Mouse (Mus musculus): ENCODE measurements around the gene Ubap2. TPM values are rescaled to one million over a fixed set of nuclear protein-coding genes. Genes with fewer than 3 reads are reported as not detected.

Gene Ubap2
- polyA plus RNA-seq, 1 experiment from 2014 or later = 68.5 TPM

DNA sequence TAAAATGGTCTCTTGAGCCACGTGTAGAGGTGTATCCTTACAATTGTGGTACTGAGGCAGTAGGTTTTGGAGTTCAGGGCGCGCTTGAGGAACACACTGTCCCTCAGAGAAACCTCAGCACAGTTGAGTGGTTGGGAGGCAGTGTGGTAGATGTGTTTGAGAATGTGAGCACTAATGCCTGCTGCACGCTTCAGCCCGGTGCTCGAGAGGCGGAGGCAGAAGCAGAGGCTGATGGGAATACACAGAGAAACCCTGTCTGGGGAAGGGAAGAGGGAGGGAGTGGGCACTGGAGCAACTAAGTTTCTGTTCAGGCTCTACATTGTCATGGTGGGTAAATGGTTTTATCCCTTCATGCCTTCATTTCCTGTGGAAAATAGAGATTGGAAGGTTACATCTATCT is 123.8 kb downstream of the Ubap2 start:
- no peak for ATAC-seq (replicated peaks; ENCODE audit: low FRiP score)
- Histone ChIP-seq H3K27me3 (no peaks in the 10 kb centered on the region), H3K9me3 (replicated peaks) (no peaks in the 10 kb centered on the region), H3K4me1 (0 out of 2 replicates have a peak, but pooled peaks cover 4% of the 10 kb centered on the region), H3K4me2 (no peak overlapping the region), H3K36me3 (0 out of 2 replicates have a peak, but pooled peaks cover 11% of the 10 kb centered on the region), H3K9ac (no peak overlapping the region), H3K27ac (no peak overlapping the region), H3K4me3 (replicated peaks) (no peak overlapping the region)
- 95% methylated on average over 7 of the region's 7 CpGs for WGBS

DNA sequence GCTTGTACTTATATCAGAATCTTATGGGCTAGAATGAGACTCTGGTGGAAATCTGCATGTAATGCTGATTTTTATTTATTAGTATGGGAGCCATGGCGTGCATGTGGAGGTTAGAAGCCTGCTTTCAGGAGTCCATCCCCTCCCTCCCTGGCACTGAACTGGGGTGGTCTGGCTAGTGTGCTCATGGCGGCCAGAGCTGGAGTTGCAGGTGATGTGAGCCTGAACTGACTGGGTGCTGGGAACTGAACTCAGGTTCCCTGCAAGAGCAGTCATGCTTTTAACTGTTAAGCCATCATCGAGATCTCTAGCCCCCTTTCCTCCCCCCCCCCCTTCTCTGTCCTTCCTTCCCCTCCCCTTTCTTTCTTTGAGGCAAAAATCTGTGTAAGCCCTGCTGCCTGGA is 125.1 kb downstream of the Ubap2 start:
- no peak overlapping the region for H3K4me3 ChIP-seq (replicated peaks)
- WGBS = 70% methylated on average over 3 of the region's 3 CpGs
- no peak overlapping the region for H3K4me2 ChIP-seq
- no peak overlapping the region for H3K27ac ChIP-seq
- ATAC-seq (replicated peaks; ENCODE audit: low FRiP score) = no peak
- no peaks in the 10 kb centered on the region for H3K27me3 ChIP-seq
- no peak overlapping the region for H3K9ac ChIP-seq
- no peaks in the 10 kb centered on the region for H3K9me3 ChIP-seq (replicated peaks)
- H3K36me3 ChIP-seq = 0 out of 2 replicates have a peak, but pooled peaks cover 12% of the 10 kb centered on the region
- 0 out of 2 replicates have a peak, but pooled peaks cover 4% of the 10 kb centered on the region for H3K4me1 ChIP-seq

Other genes starting within 250 kb of the Ubap2 start
- 0.88 and 1.1 TPM in 2 replicates for gene Aqp7, start 227.0 kb downstream of the Ubap2 start, polyA plus RNA-seq (2015; fragmentation: Nextera tagmentation; extraction: Ambion mirVana)
- gene Aqp3, start 177.0 kb downstream of the Ubap2 start, polyA plus RNA-seq (2015; fragmentation: Nextera tagmentation; extraction: Ambion mirVana) = 29.0 and 33.1 TPM in 2 replicates
- 30.4 and 33.1 TPM in 2 replicates for gene Nol6, start 150.7 kb downstream of the Ubap2 start, polyA plus RNA-seq (2015; fragmentation: Nextera tagmentation; extraction: Ambion mirVana)
- 81.7 and 84.4 TPM in 2 replicates for gene Ube2r2, start 139.4 kb downstream of the Ubap2 start, polyA plus RNA-seq (2015; fragmentation: Nextera tagmentation; extraction: Ambion mirVana)
- gene Dcaf12, start 39.7 kb upstream of the Ubap2 start, polyA plus RNA-seq (2015; fragmentation: Nextera tagmentation; extraction: Ambion mirVana) = 65.7 and 67.9 TPM in 2 replicates
- 62.3 and 63.0 TPM in 2 replicates for gene Ubap1, start 73.9 kb upstream of the Ubap2 start, polyA plus RNA-seq (2015; fragmentation: Nextera tagmentation; extraction: Ambion mirVana)
- gene Kif24, start 189.7 kb upstream of the Ubap2 start, polyA plus RNA-seq (2015; fragmentation: Nextera tagmentation; extraction: Ambion mirVana) = 7.9 and 8.7 TPM in 2 replicates
- gene Nudt2, start 190.0 kb upstream of the Ubap2 start, polyA plus RNA-seq (2015; fragmentation: Nextera tagmentation; extraction: Ambion mirVana) = 56.0 and 56.8 TPM in 2 replicates
- 7.4 and 9.0 TPM in 2 replicates for gene AI464131, start 227.9 kb upstream of the Ubap2 start, polyA plus RNA-seq (2015; fragmentation: Nextera tagmentation; extraction: Ambion mirVana)
- gene 1110017D15Rik, start 242.2 kb upstream of the Ubap2 start, polyA plus RNA-seq (2015; fragmentation: Nextera tagmentation; extraction: Ambion mirVana) = 0.55 TPM in 1 of 2 replicates, not detected in the other